Mouse (Mus musculus) embryonic fibroblast, embryonic 13.5 days (primary cell): Measurements from ENCODE around the gene Mif4gd.

Experiments
- CTCF ChIP-seq: IDR thresholded peaks from 2 replicates; pipeline ENCODE4 v1.5.1; 2011; ENCODE audit warnings: mild to moderate bottlenecking, control low read depth, low read length, moderate library complexity, borderline replicate concordance; ENCODE audit not compliant: insufficient read depth
- POLR2A ChIP-seq: IDR thresholded peaks from 2 replicates; pipeline ENCODE4 v1.6.1; 2011; ENCODE audit warnings: low read depth, mild to moderate bottlenecking, control low read depth, low read length, moderate library complexity

- no peak for TF ChIP-seq CTCF
- TF ChIP-seq POLR2A = no peak
Measured at GRCm38 (mm10) chr11:115618732-115619516, 6.2 kb upstream of the Mif4gd start.
